9 mouse cellular contexts compared by ENCODE assay signal in genomic region chr7:65803422-65804303, GRCm38 (mm10). TPM values are rescaled to one million over a fixed set of nuclear protein-coding genes. Genes with fewer than 3 reads are reported as not detected.
A peak's percentile ranks its signal among the peaks of the same experiment; 100 is the strongest.
DNase-seq lines count a peak whose midpoint lies in the region; ATAC-seq and TF ChIP-seq lines count a peak whose summit lies in the region.
"Had no signal": no experiment of that assay in that cellular context is flagged by ENCODE, and none has a peak within 500 bp of the region (broad histone marks: within the 10 kb centered on the region; RNA-seq: fewer than 3 reads in every experiment).

No protein-coding gene starts in this region.

- TF ChIP-seq EP300 in liver, embryonic 14.5 days (IDR thresholded peaks at IDR 0.05; ENCODE audit: low read depth): no peak

- no peak overlapping the region for H3K27ac ChIP-seq in neural tube, embryonic 11.5 days (ENCODE audit: low read depth, low read length)
- H3K27ac ChIP-seq in neural tube, embryonic 15.5 days (replicated peaks): no peak overlapping the region
- H3K27ac ChIP-seq in liver, embryonic 14.5 days: no peak overlapping the region

- 46% methylated on average over 11 of the region's 11 CpGs for WGBS in neural tube, embryonic 11.5 days
- 49% methylated on average over 11 of the region's 11 CpGs for WGBS in neural tube, embryonic 15.5 days
- 52% methylated on average over 11 of the region's 11 CpGs for WGBS in liver, embryonic 14.5 days (ENCODE audit: insufficient replicate concordance)

- no peaks in the 10 kb centered on the region for H3K9me3 ChIP-seq in neural tube, embryonic 11.5 days (ENCODE audit: control insufficient read depth, low read length)
- H3K9me3 ChIP-seq in neural tube, embryonic 15.5 days (replicated peaks): no peaks in the 10 kb centered on the region
- no peaks in the 10 kb centered on the region for H3K9me3 ChIP-seq in liver, embryonic 14.5 days (ENCODE audit: control insufficient read depth, low read length)

- no peak overlapping the region for H3K9ac ChIP-seq in neural tube, embryonic 11.5 days (ENCODE audit: low read length)
- H3K9ac ChIP-seq in neural tube, embryonic 15.5 days (replicated peaks): no peak overlapping the region
- H3K9ac ChIP-seq in liver, embryonic 14.5 days (replicated peaks): no peak overlapping the region

- intact Hi-C loops in left cerebral cortex, postnatal 36 days (cut with DNase I): no loop called here
- intact Hi-C loops in left cerebral cortex, postnatal 14 days (cut with DNase I): no loop called here

- no peak overlapping the region for H3K4me3 ChIP-seq in neural tube, embryonic 11.5 days (ENCODE audit: low read depth, low read length)
- no peak overlapping the region for H3K4me3 ChIP-seq in neural tube, embryonic 15.5 days (replicated peaks)
- no peak overlapping the region for H3K4me3 ChIP-seq in liver, embryonic 14.5 days (ENCODE audit: insufficient read depth in 1 of 2, low read depth in 2 of 2, low read length in 2 of 2)

- no peaks in the 10 kb centered on the region for H3K4me1 ChIP-seq in neural tube, embryonic 11.5 days (ENCODE audit: control insufficient read depth, insufficient read depth, low read length)
- no peaks in the 10 kb centered on the region for H3K4me1 ChIP-seq in neural tube, embryonic 15.5 days
- peaks cover 0 to 3% of the 10 kb centered on the region in 2 experiments; a peak in 1 of 4 replicates for H3K4me1 ChIP-seq in liver, embryonic 14.5 days (replicated peaks; ENCODE audit: control insufficient read depth in 2 of 2, insufficient read depth in 2 of 2, low read length in 1 of 2)

- no peak overlapping the region for H3K4me2 ChIP-seq in neural tube, embryonic 11.5 days (ENCODE audit: low read depth)
- no peak overlapping the region for H3K4me2 ChIP-seq in neural tube, embryonic 15.5 days
- H3K4me2 ChIP-seq in liver, embryonic 14.5 days (ENCODE audit: low read depth): peak overlapping the region; percentile 15; the same call in 1 of the 2 replicates

- peak; percentile 16 for DNase-seq in neural tube, embryonic 11.5 days (ENCODE audit: low spot score)
- DNase-seq in kidney, adult 11 months: peak; percentile 16
- DNase-seq in liver, embryonic 14.5 days (ENCODE audit: low read depth in 3 of 3, low spot score in 3 of 3): peak in 2 of 3 experiments; percentile 18 to 24
- no peak for DNase-seq in cerebellum, adult 11-12 months
- no peak for DNase-seq in left cerebral cortex, postnatal 36 days (ENCODE audit: low spot score in 2 of 2)
- no peak for DNase-seq in c-Kit-positive CD71-positive TER-119-positive erythroid progenitor cells, embryonic 14.5 days (ENCODE audit: low spot score)
- DNase-seq in left cerebral cortex, postnatal 14 days (ENCODE audit: low spot score in 2 of 2): no peak
- DNase-seq: cerebellum, postnatal 14 days had no signal

- no peak for ATAC-seq in neural tube, embryonic 11.5 days (ENCODE audit: insufficient read depth, low FRiP score, low TSS enrichment)
- ATAC-seq in neural tube, embryonic 15.5 days (ENCODE audit: low FRiP score): no peak
- ATAC-seq in liver, embryonic 14.5 days (ENCODE audit: insufficient read depth): peak; percentile 75

- no peak for TF ChIP-seq CTCF in liver, embryonic 14.5 days (IDR thresholded peaks at IDR 0.05; ENCODE audit: low read depth)

- no peaks in the 10 kb centered on the region for H3K27me3 ChIP-seq in neural tube, embryonic 11.5 days (ENCODE audit: control insufficient read depth, insufficient read depth, low read length)
- no peaks in the 10 kb centered on the region for H3K27me3 ChIP-seq in neural tube, embryonic 15.5 days (replicated peaks)
- no peaks in the 10 kb centered on the region for H3K27me3 ChIP-seq in liver, embryonic 14.5 days (ENCODE audit: control insufficient read depth, insufficient read depth, low read length)

- H3K36me3 ChIP-seq in neural tube, embryonic 11.5 days (ENCODE audit: control insufficient read depth, insufficient read depth, low read length): no peaks in the 10 kb centered on the region
- no peaks in the 10 kb centered on the region for H3K36me3 ChIP-seq in neural tube, embryonic 15.5 days
- no peaks in the 10 kb centered on the region for H3K36me3 ChIP-seq in liver, embryonic 14.5 days (replicated peaks; ENCODE audit: control insufficient read depth, insufficient read depth, low read depth)

RNA-seq across cellular contexts. Expression of gene Pcsk6, which starts 57.9 kb away (rescaled TPM):
- 2.7 and 3.5 TPM in 2 replicates for polyA plus RNA-seq in neural tube, embryonic 11.5 days (2014; fragmentation: Nextera tagmentation; extraction: Ambion mirVana)
- polyA plus RNA-seq in neural tube, embryonic 15.5 days (2015; fragmentation: Nextera tagmentation; extraction: Ambion mirVana): 1.4 and 1.5 TPM in 2 replicates
- polyA plus RNA-seq in liver, embryonic 14.5 days (2012; rRNA removed): 1.2 and 1.5 TPM in 2 replicates
- polyA plus RNA-seq in liver, embryonic 14.5 days (2014; fragmentation: Nextera tagmentation; extraction: Ambion mirVana): 0.57 and 0.88 TPM in 2 replicates
- total RNA-seq in left cerebral cortex, postnatal 36 days (2021): 1 to 10 TPM; 8.4 to 9.6 TPM
- total RNA-seq in left cerebral cortex, postnatal 14 days (2021): 1 to 10 TPM; 6.9 to 7.6 TPM

Comparison
In these comparisons a context has a peak if more than half of its experiments do, and no peak if none do; other contexts are left out.
1. DNase-seq: peak in neural tube, embryonic 11.5 days (single experiment), kidney, adult 11 months (single experiment) and liver, embryonic 14.5 days (2 of 3); none in cerebellum, adult 11-12 months (single experiment), left cerebral cortex, postnatal 36 days (0 of 2), c-Kit-positive CD71-positive TER-119-positive erythroid progenitor cells, embryonic 14.5 days (single experiment) and left cerebral cortex, postnatal 14 days (0 of 2).